Mouse (Mus musculus) lung, embryonic 16.5 days (tissue): Measurements from ENCODE around the gene Anp32a. TPM values are rescaled to one million over a fixed set of nuclear protein-coding genes. Genes with fewer than 3 reads are reported as not detected.
A peak's percentile ranks its signal among the peaks of the same experiment; 100 is the strongest.

Source experiments
- ATAC-seq: fragments of 200-750 bp; cut with Nextera tagmentation; 2 replicates; pipeline ENCODE4 v1.8.0; 2017; ENCODE audit warnings: low read depth, mild to moderate bottlenecking, moderate library complexity
- H3K27ac ChIP-seq: fragments of 300-500 bp; sonication (generic); 2 replicates; pipeline ENCODE4 v1.5.1; 2014; ENCODE audit warnings: mild to moderate bottlenecking, control low read depth, low read length
- H3K27me3 ChIP-seq: fragments of 300-500 bp; sonication (generic); 2 replicates; pipeline ENCODE4 v1.6.1; 2014; ENCODE audit warnings: low read depth, low read length, mixed read lengths; ENCODE audit not compliant: control insufficient read depth, insufficient read depth
- H3K36me3 ChIP-seq: fragments of 300-500 bp; sonication (generic); 2 replicates; pipeline ENCODE4 v1.6.1; 2014; ENCODE audit warnings: low read length; ENCODE audit not compliant: control insufficient read depth, insufficient read depth
- H3K4me1 ChIP-seq: fragments of 300-500 bp; sonication (generic); replicated peaks from 2 replicates; pipeline ENCODE4 v1.6.1; 2014; ENCODE audit warnings: low read length, mixed read lengths; ENCODE audit not compliant: control insufficient read depth, insufficient read depth
- H3K4me2 ChIP-seq: fragments of 300-500 bp; sonication (generic); 2 replicates; pipeline ENCODE4 v1.6.1; 2014; ENCODE audit warnings: low read depth, low read length, control low read depth
- H3K4me3 ChIP-seq: fragments of 300-500 bp; sonication (generic); 2 replicates; pipeline ENCODE4 v1.5.1; 2014; ENCODE audit warnings: mild to moderate bottlenecking, low read length, control low read depth
- H3K9ac ChIP-seq: fragments of 300-500 bp; sonication (generic); 2 replicates; pipeline ENCODE4 v1.6.1; 2014; ENCODE audit warnings: low read length, control low read depth
- H3K9me3 ChIP-seq: fragments of 300-500 bp; sonication (generic); 2 replicates; pipeline ENCODE4 v1.6.1; 2016; ENCODE audit warnings: low read length; ENCODE audit not compliant: control insufficient read depth
- WGBS: fragments of 180-500 bp; shearing (Covaris S2); extraction: QIAGEN DNeasy Blood & Tissue Kit; methylation state at CpG from one replicate; pipeline ENCODE4 v1.1.7; 2014; 5-methylcytosine and 5-hydroxymethylcytosine counted together
- polyA plus RNA-seq: library from polyadenylated mRNA; unstranded; fragments of >200 nt; fragmentation: Nextera tagmentation; extraction: Ambion mirVana; gene quantifications from 2 replicates; pipeline ENCODE4 v1.2.1, GENCODE M21; 2015

The Anp32a gene
- polyA plus RNA-seq, 1 experiment from 2014 or later = 205 TPM

DNA sequence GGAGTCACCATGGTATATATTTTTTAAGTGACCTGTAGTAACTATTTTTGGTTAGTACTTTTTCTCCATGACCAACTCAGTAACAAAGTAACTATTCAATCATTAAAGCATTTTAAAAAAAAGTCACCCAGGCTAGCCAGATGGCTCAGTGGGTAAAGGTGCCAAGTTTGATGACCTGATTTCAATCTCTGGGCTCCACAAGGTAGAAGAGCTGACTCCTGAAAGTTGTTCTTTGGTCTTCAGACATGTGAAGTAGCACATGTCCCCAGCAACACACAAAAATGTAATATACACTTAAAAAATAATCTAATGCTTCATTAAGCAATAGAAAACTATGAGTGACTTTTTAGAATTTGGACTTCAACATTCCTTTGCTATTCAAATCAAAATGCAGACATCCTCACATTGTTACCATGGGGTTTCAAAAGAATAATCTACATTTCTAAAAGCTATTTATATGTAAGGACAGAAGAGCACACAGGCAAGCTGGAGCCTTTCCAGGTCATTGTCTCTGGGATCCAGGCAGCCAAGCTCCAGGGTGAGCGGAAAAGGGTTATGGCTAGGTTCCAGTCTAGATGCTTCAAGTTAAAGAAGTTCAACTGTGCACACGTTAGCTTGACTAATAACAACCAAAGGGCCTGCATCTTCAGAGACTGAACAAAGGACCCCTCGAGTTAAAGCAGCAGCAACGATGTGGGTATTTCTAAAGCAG, 3.0 kb upstream of the Anp32a start:
- Histone ChIP-seq H3K36me3 (no peaks in the 10 kb centered on the region), H3K9ac (no peak overlapping the region)
- 48% methylated on average over 4 of the region's 4 CpGs for WGBS

DNA sequence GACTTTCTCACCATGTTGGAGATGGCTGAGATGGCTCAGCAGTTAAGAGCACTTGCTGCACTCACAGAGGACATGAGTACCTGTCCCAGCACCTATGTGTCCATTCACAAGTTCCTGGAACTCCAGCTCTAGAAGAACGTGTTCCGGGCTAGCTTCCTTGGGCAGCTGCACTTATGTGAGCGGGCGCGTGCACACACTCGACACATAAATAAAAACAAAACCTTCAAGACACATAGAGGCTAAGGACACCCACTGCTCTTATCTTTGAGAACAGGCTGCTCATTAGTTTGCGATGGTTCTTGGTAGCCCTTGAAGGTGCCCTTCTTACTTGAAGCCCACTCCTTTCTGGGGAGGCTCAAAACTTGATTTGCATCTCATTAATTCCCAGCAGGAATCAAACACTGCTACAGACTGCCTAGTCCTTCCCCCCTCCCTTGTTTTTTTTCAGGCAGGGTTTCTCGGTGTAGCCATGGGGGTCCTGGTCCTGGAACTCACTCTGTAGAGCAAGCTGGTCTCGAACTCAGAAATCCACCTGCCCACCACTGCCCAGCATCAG, 2.4 kb upstream of the Anp32a start:
- no peaks in the 10 kb centered on the region for H3K9me3 ChIP-seq
- ATAC-seq = no peak
- 76% methylated on average over 9 of the region's 9 CpGs for WGBS
- no peaks in the 10 kb centered on the region for H3K27me3 ChIP-seq
- no peaks in the 10 kb centered on the region for H3K36me3 ChIP-seq
- peak overlapping the region; percentile 61; the same call in 1 of the 2 replicates for H3K27ac ChIP-seq
- H3K4me3 ChIP-seq = no peak overlapping the region
- H3K9ac ChIP-seq = no peak overlapping the region
- H3K4me1 ChIP-seq = peaks cover 6% of the 10 kb centered on the region
- no peak overlapping the region for H3K4me2 ChIP-seq

More for the DNA sequence above, 3.0 kb upstream of the Anp32a start:
- H3K9me3 ChIP-seq = no peaks in the 10 kb centered on the region
- peak overlapping the region; percentile 61; the same call in 1 of the 2 replicates for H3K27ac ChIP-seq
- H3K4me3 ChIP-seq = no peak overlapping the region
- no peak overlapping the region for H3K4me2 ChIP-seq
- H3K27me3 ChIP-seq = no peaks in the 10 kb centered on the region
- ATAC-seq = no peak
- peaks cover 6% of the 10 kb centered on the region for H3K4me1 ChIP-seq

DNA sequence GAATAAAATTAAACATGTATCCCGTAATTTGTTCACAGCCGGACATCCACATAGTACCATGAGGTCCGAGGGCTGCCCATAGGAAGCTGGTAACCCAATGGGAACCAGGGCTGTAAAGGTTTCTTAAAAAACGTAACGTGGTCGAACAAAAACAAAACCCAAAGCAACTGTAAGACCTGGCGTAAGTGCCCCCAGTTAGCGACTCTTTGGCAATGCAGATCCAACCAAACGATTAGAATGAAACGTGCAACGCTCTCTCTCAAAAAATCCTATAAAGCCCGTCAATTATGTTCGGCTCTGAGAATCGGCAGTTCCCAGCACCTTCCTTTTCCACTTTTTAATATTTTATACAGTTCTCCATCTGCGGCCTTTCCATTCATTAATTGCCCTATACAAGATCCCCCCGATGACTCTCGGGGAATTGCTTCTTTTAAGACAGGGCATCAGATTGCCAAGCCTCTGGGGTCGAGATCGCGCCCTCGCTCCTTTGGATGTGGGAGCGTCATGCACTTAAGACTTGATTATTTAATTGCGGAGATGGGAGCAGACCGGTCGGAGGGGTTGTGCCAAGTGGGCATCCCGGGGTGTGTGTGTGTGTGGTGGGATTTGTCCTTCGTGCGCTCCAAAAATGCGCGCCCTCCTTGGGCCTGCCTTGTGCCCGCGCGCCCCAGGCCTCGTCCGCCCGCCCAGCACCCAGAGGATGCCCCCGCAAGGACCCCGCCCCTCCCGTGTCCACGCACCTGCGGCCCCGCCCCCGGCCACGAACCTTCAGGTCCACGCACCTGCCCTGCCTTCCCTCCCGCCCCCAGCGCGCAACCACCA, 581 bp upstream of the Anp32a start:
- WGBS = 1% methylated on average over 35 of the region's 48 CpGs
- peak overlapping the region; percentile 79 for H3K4me3 ChIP-seq
- no peaks in the 10 kb centered on the region for H3K27me3 ChIP-seq
- no peaks in the 10 kb centered on the region for H3K36me3 ChIP-seq
- peak overlapping the region; percentile 29; the same call in 1 of the 2 replicates for H3K27ac ChIP-seq
- peaks cover 13% of the 10 kb centered on the region for H3K4me1 ChIP-seq
- no peaks in the 10 kb centered on the region for H3K9me3 ChIP-seq
- peak; percentile 18 for ATAC-seq
- peak overlapping the region; percentile 78 for H3K9ac ChIP-seq
- H3K4me2 ChIP-seq = peak overlapping the region; percentile 74

DNA sequence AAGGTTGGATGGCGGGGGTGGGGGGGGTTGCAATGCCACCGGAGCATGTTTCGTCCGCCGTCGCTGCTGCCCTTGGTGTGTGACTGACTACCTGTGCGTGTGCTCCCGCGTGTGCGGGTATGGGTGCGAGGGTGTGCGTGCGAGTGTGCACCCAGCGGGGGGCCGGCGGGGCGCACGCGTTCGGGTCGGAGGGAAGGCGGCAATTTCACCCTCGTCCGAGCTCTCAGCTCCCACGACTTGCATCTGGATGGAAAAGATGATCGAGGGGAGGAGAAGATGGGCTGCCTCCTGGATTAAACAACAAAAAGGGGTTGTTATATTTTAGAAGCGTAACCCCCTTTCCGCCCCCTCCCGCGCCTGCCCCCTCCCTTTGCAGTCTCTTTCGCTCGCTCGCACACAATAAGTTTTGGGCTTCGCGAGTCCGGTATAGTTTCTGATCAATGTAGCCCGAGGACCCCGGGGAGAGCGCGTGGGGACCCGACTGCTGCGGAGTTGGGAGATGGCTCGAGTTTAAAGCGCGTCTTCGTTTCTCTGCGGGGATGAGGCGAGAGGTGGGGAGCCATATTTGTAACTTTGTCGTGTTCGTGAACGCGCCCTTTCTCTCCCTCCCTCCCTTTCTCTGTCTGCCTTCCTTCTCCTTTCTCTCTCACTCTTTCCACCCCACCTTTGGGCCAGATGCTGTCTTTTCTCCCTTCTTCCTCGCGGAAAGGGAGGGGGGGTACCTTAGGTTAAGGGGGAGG, 778 bp downstream of the Anp32a start:
- under 1% methylated on average over 52 of the region's 54 CpGs for WGBS
- no peak for ATAC-seq

DNA sequence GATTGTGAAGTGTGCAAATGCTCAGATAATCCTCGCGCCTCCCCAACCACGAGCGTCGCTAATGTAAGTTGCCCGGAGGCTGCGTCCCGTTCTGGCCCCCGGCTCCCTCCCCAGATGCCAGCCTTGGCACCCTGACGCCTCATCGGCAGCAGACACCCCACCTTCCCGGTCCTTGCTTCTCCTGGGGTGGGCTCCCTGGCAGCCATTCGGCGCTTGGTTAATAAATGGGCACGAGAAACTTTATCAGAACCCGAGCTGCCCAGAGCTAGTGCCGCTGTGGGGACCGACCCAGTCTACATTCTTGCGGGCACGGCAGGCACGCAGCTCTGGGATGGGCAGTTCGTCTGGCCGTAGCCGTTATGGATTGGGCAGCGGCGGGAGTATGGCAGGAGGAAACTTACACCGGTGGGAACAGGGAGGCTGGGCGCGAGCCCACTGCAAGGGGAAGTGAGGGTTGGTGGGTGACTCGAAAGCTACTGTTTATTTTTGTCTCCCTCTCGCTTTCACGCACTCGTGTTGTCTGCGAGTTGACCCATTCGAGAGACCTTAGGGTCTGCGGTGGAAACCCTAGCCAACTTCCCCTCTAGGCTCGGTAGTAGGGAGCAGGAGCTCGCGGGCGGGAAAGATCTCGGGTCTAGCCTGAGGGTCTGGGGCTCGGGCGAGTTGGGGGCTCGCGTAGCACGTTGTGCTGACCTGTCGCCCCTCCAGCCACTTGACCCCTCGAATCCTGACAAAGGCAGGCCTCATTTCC, 1.5 kb downstream of the Anp32a start:
- Histone ChIP-seq H3K4me2 (peak overlapping the region; percentile 76), H3K9ac (peak overlapping the region; percentile 100), H3K27ac (peak overlapping the region; percentile 97), H3K9me3 (no peaks in the 10 kb centered on the region), H3K36me3 (no peaks in the 10 kb centered on the region), H3K27me3 (no peaks in the 10 kb centered on the region), H3K4me3 (peak overlapping the region; percentile 79), H3K4me1 (peaks cover 22% of the 10 kb centered on the region)
- WGBS = under 1% methylated on average over 48 of the region's 48 CpGs
- ATAC-seq = peak; percentile 21

More for the DNA sequence above, 778 bp downstream of the Anp32a start:
- Histone ChIP-seq H3K27ac (peak overlapping the region; percentile 97), H3K9ac (peak overlapping the region; percentile 100), H3K36me3 (no peaks in the 10 kb centered on the region), H3K4me2 (peak overlapping the region; percentile 76), H3K4me1 (peaks cover 22% of the 10 kb centered on the region), H3K9me3 (no peaks in the 10 kb centered on the region), H3K27me3 (no peaks in the 10 kb centered on the region), H3K4me3 (peak overlapping the region; percentile 79)

DNA sequence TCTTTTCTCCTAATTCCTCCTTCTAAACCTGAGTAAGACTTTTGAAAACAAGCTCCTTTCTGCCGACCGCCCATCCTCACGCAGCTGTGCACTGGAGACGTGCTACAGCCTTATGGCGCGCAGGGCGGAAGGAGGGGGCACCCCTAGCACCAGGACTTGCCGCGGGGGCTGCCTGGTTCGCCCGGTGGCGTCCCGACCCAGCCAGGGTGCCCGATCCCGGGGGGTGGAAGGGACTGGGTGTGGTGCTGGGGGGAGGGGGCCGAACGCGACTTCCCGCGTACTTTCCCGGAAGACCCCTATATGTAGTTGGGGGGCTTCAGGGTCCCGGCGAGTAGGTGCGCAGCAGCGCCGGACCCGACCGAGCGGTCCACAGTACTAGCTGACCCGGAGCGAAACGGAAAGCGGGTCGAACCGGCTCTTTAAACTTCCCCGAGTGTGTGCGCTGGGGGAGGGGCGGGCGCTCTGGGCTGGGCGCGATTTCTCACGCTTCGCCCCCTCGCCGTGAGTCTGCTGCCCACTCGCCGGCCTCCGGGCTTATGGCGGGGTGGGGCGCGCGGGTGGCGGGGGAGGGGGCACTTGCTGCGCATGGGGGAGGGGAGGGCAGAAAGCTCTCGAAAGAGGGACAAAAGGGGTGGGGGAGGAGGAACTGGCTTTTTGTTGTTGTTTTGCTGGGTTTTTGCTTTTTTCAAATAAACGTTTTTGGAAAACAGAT, 2.3 kb downstream of the Anp32a start:
- Histone ChIP-seq H3K9ac (peak overlapping the region; percentile 100), H3K36me3 (no peaks in the 10 kb centered on the region), H3K4me1 (peaks cover 24% of the 10 kb centered on the region), H3K27me3 (no peaks in the 10 kb centered on the region), H3K4me2 (peak overlapping the region; percentile 76), H3K9me3 (no peaks in the 10 kb centered on the region), H3K27ac (peak overlapping the region; percentile 97), H3K4me3 (peak overlapping the region; percentile 79)
- ATAC-seq = peak; percentile 62
- under 1% methylated on average over 39 of the region's 56 CpGs for WGBS

DNA sequence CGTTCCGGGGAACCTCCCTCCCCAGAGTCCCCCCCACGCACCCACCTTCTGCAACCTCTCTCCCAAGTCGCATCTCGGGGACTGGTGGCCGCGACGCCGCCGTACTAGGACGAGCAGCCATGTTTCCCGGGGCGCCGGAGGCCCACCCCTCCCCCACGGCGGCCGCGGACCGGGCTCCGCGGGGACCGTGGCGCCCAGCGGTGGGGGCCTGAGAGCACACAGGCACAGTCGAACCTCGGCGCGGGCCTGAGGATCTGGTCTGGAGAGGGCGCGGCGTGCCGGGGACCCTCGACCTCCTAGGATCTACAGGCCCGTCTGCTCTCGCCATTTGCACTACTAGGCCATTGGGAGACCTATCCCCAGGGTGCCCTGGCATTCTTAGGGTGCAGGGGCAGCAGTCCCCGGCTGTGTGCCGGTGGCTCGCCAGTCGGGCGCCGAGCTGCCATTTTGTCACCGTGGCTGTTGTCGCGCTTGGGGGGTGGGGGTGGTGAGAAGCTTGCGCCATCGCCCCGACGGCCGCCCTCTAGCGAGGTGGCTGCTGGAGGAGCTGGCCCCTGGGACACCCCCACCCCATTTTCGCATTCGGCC, 2.9 kb downstream of the Anp32a start:
- Histone ChIP-seq H3K9ac (peak overlapping the region; percentile 100), H3K4me2 (peak overlapping the region; percentile 76), H3K4me1 (peaks cover 26% of the 10 kb centered on the region), H3K36me3 (no peaks in the 10 kb centered on the region), H3K27ac (peak overlapping the region; percentile 97), H3K9me3 (no peaks in the 10 kb centered on the region), H3K27me3 (no peaks in the 10 kb centered on the region), H3K4me3 (peak overlapping the region; percentile 79)
- ATAC-seq = peak; percentile 29
- WGBS = under 1% methylated on average over 51 of the region's 52 CpGs

DNA sequence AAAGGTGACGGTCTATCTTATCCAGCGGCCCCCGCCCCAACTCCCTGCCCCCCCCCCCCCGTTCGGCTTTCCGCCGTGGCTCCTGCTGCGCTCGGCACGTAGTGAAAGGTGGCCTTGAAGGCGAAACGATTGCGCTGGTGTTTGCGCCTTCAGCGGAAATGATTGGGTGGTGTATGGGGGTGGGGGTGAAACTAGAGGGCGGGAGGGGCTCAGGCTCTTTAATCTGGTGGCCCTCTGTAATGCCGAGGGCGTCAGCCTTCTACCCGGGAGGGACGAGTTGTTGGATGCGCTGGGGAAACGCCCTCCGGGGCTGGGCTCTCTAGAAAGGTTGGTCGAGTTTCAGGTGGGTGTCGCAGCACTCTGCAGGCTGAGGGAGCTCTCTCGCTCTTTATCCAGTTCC, 3.5 kb downstream of the Anp32a start:
- Histone ChIP-seq H3K4me1 (peaks cover 31% of the 10 kb centered on the region), H3K36me3 (no peaks in the 10 kb centered on the region), H3K9ac (peak overlapping the region; percentile 100), H3K27me3 (no peaks in the 10 kb centered on the region), H3K4me3 (peak overlapping the region; percentile 79), H3K9me3 (no peaks in the 10 kb centered on the region), H3K27ac (peak overlapping the region; percentile 97), H3K4me2 (peak overlapping the region; percentile 76)
- WGBS = under 1% methylated on average over 24 of the region's 26 CpGs
- peak; percentile 18 for ATAC-seq
